Mouse (Mus musculus): Measurements from ENCODE around the gene Dnajb5.

Dnajb5 gene

DNA sequence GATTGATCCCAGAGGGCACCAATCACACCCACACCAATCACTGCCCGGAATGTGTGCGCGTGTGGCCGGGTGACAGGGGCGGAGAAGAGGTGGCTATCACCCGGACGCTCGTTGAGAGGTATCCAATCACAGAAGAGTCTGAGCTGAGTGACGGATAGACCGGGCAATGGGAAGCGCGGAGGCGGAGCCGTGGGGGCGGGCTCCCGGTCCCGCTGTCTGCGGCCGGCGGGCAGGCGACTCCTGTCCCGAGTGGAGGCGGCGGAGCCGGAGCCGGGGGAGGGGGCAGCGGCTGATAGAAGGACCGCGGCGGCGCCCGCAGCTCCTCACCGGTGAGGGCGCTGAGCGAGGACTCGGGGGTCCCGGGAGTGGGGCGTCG lies at the start of gene Dnajb5:
Gene Dnajb5, plus strand, starts transcription at position 139 of the 376 bp plus-strand sequence.
- DNase-seq (ENCODE audit: low read depth, low spot score) = peak; percentile 99

DNA sequence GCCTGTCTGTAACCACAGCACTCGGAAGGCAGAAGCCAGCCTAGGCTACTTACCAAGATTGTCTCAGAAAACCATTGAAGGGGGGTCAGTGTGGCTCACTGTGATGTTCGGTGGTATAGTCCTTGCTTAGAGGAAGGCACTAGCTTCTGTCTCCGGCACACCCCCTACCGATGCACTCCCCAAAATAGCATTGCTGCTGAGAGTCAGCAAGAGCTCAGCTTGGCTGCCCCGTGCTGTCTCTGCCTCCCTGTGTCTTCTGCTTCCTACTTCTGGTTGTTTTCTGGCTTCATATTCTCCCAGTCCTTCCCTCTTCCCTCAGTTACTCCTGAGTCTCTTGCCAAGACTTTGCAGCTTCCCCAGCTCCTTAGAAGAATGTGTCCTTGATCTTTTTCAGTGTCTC lies 48.7 kb upstream of the Dnajb5 start:
- no peak for DNase-seq (ENCODE audit: low read depth, low spot score)

- peak; percentile 69 for DNase-seq (ENCODE audit: low read depth, low spot score)
Measured at GRCm38 (mm10) chr4:42902174-42902573, 47.4 kb upstream of the Dnajb5 start.

GRCm38 (mm10) chr4:42902730-42903129 lies 46.9 kb upstream of the Dnajb5 start:
- DNase-seq (ENCODE audit: low read depth, low spot score) = no peak

- DNase-seq (ENCODE audit: low read depth, low spot score) = no peak
Measured at GRCm38 (mm10) chr4:42903942-42904341, 45.7 kb upstream of the Dnajb5 start.

DNA sequence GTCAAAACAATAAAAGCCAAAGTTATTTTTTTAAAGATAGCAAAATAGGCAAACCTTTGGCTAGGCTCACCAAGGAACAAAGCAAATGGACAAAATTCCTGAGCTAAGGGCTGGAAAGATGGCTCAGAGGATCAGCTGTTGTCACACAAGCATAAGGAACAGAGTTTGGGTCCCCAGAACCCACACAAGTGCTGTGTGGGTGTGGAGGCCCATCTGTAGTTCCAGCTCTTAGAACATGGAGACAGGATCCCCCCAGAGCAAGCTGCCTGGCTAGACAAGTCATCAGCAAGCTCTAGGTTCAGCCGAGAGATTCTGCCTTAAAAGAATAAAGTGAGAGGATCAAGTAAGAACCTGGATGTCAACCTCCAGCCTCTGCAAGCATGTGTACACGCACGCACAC lies 45.1 kb upstream of the Dnajb5 start:
- no peak for DNase-seq (ENCODE audit: low read depth, low spot score)

- no peak for DNase-seq (ENCODE audit: low read depth, low spot score)
Measured at GRCm38 (mm10) chr4:42904966-42905365, 44.6 kb upstream of the Dnajb5 start.

- no peak for DNase-seq (ENCODE audit: low read depth, low spot score)
Measured at GRCm38 (mm10) chr4:42913391-42913790, 36.2 kb upstream of the Dnajb5 start.

- no peak for DNase-seq (ENCODE audit: low read depth, low spot score)
Measured at GRCm38 (mm10) chr4:42915311-42915710, 34.3 kb upstream of the Dnajb5 start.

DNA sequence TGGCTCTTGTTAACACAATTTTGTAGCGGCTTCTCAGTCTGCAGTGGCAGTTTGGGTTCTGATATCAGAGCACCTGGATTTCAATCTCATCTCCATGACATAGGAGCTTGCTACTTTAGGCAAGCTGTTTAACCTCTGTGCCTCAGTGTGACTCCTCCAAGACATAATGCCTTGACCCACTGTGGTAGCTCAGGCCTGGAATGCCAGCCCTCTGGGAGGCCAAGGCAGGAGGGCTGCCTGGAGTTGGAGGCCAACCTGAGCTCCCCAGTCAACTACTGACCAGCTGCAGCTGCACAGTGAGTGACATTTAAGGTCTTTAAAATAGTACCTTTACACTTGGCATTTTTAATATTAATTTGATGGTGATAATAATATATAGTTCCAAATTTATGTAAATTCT lies 33.6 kb upstream of the Dnajb5 start:
- no peak for DNase-seq (ENCODE audit: low read depth, low spot score)

GRCm38 (mm10) chr4:42916617-42917401 lies 32.8 kb upstream of the Dnajb5 start, which contains the start of gene Phf24:
TSS of gene Phf24 (plus strand) at chr4:42916660.
- peak; percentile 58 for DNase-seq (ENCODE audit: low read depth, low spot score)

GRCm38 (mm10) chr4:42917402-42917774 lies 32.2 kb upstream of the Dnajb5 start:
- DNase-seq (ENCODE audit: low read depth, low spot score) = peak; percentile 35

DNA sequence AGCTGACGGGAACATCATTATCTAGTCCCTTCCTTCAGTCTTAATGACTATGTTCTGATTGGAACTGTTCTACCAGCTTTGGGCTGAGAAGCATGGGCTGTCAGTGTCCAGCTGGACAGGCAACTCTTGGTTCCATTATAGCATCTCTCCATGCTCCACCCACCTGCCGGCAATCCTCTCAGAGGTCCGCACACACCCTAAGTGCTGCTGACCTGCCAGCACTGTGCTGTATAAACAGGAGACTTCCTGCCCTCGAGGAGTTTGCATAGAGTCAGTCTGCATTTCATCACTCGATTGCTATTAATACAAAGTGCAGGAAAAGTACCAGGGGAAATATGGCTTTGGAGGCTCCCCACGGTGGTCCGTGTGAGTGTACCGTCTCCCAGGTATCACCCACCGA lies 28.9 kb upstream of the Dnajb5 start:
- no peak for DNase-seq (ENCODE audit: low read depth, low spot score)

DNA sequence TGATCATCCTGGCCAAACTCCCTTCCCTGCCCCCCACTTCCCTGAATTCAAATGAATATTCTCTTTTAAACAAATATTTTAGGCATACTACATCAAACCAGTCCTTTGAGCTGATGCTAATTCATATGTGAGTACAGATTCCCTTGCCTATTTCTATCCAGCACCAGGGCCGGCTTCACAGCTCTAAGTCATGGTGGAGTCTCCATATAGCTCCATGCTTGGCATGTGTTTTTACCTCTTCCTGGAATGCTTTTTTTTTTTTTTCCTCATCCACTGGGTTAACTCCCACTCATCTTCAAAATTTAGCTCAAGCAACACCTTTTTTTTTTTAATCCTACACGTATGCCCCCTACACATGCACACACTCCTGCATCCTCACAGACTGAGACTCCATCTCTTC lies 28.1 kb upstream of the Dnajb5 start:
- no peak for DNase-seq (ENCODE audit: low read depth, low spot score)

DNA sequence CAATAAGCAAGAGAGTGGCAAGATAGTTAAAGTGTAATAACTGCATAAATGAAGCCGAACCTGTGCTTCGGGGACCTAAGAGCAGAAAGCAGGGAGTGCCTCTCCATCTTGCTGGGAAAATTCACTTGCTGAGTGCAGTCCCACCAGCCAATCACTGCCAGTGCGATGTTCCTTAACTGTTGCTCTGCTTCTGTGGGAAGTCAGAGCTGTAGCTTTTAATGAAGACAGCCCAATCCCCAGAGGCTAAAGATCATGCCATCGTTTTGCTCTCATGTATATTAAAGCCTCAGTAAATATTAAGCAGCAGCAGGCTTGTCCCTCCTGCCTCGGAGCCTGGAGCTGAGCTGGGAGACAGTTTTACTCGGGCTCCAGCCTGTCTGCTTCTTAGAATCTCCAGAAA lies 27.6 kb upstream of the Dnajb5 start:
- DNase-seq (ENCODE audit: low read depth, low spot score) = no peak

GRCm38 (mm10) chr4:42922461-42922860 lies 27.2 kb upstream of the Dnajb5 start:
- DNase-seq (ENCODE audit: low read depth, low spot score) = no peak

DNA sequence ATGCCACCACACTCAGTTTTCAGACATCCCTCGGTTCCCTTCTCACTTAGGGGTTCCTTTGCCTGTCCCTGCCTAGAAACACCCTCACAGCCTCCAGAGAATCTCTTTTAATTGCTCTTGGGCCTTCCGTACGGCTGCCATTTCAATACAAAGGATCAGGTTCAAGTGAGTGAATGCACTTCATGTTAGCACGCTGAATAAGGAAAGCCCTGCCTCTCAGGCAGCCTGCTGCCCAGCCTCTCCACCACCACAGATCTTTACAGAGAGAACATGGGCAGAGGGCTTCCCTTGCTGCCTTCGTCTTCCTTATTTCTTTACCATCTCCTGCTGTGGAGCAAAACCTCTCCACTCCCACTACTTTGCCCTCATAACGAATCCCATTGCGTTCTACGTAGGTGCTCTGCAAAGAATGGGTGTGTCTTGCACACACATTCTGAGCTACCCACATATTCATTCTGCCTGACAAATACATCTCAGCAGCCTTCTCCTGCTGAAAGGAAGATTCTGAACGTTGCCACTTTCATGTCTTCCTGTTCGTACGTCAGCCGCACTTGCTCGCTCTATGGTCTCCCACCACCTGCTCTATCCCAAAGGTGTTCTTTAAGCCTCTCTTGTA lies 25.4 kb upstream of the Dnajb5 start:
- DNase-seq (ENCODE audit: low read depth, low spot score) = no peak

DNA sequence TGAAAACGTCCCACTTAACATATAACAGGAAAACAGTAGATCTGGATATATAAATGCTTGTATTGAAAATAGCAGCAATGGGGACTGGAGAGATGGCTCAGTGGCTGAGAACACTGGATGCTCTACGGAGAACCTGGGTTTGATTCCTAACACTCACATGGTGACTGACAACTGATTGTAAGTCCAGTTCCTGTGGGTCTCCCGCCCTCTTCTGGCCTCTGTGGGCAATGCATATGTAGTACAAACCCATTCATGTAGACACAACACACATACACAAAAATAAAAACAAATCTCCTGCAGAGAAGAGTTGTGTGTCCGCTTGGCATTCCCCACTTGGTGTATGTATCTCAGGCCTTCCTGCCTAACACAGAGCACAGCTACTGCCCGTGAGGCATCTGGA lies 21.4 kb upstream of the Dnajb5 start:
- peak; percentile 45 for DNase-seq (ENCODE audit: low read depth, low spot score)

GRCm38 (mm10) chr4:42928952-42929351 lies 20.7 kb upstream of the Dnajb5 start:
- DNase-seq (ENCODE audit: low read depth, low spot score) = no peak

GRCm38 (mm10) chr4:42932229-42932969 lies 17.2 kb upstream of the Dnajb5 start:
- DNase-seq (ENCODE audit: low read depth, low spot score) = no peak

- peak; percentile 72 for DNase-seq (ENCODE audit: low read depth, low spot score)
Measured at GRCm38 (mm10) chr4:42933630-42934029, 16.0 kb upstream of the Dnajb5 start.

GRCm38 (mm10) chr4:42941396-42941795 lies 8.2 kb upstream of the Dnajb5 start:
- no peak for DNase-seq (ENCODE audit: low read depth, low spot score)

GRCm38 (mm10) chr4:42943341-42943740 lies 6.3 kb upstream of the Dnajb5 start:
- no peak for DNase-seq (ENCODE audit: low read depth, low spot score)

Data from ZHBTc4 (cell line).